Mouse (Mus musculus): ENCODE measurements around the gene Gm45837.

DNA sequence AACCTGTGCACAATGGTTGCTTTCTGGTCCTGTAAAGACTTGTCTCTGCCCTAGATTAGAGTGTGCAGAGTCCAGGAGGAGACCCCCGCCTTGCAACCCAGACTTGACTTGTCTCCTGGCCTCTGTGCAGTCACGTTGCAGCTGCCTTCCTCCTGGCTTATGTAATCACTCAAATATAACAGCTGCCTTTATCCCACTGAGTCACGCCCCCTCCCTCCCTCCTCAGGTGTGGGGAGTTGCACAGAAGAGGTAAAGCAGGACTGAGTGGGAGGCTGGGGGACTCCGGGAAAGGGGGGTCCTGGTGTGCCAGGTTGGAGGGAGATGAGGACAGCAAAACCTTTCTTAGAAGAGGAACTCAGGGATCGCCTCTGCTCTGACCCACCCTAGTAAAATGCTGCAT is 5.7 kb downstream of the Gm45837 start:
- no peak for TF ChIP-seq POLR2A (IDR thresholded peaks at IDR 0.05; ENCODE audit: control insufficient read depth, low read depth, low read length)
- no peak for TF ChIP-seq CTCF (IDR thresholded peaks at IDR 0.05; ENCODE audit: control insufficient read depth, insufficient read depth, insufficient replicate concordance, low read depth, low read length)

Data from testis, adult 2 months (tissue).